Mouse (Mus musculus) 3134 (cell line): ENCODE results near the gene Snx32.

Experiments
- DNase-seq: peaks from one replicate; pipeline ENCODE4 v3.0.0-alpha.2; 2011; ENCODE audit warnings: low spot score; ENCODE audit not compliant: insufficient read length; ENCODE audit errors: extremely low read depth

Gene Snx32

DNA sequence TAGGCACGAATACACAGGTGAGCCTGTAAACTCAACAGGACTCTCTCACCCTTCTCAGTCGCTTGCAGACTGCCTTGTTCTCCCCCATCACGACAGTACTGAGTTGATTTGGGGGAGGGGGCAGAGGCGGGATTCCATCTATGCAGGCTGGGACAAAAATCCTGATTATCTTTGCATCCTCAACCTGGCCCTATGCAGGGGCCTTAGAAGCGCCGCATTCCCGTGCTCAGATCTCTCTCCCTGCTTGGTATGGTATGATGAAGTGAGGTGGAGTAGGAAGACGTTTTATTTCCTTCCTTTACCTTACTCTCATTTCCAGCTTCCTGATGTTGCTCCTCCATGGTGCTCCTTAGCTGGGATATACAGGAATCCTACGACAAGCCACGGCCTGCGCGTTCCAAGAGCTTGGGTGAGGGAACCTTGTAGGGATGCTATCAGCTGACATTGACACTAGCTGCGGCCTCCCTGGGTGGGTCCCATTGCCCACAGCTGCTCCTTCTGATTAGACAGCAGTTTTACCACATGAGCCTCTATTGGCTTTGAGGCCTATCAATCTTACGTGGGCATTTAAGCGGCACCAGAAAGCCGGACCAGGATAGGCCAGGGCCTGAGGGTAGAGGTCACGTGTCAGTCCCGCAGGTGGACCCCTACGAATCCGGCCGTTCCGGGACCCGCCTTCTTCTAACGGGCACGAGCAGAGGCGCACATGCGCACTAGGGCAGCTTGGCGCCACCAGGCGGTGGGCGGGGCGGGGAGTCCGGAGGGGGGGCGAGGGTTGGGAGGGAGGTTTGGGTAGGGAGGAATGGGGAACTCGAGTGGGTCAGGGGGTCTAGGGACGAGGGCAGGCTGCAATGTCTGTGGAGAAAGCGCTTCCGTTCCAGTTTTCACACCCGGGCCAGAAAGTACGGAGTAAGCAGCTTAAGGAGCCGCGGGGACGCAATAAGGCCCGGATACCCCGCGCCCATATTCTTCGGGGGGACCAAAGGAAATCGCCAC lies at the start of gene Snx32:
Gene Snx32 (minus strand): TSS at position 508 of the 996 bp plus-strand sequence.
- peak; percentile 90 for DNase-seq

GRCm38 (mm10) chr19:5559631-5560456 lies 49.5 kb upstream of the Snx32 start:
- no peak for DNase-seq

GRCm38 (mm10) chr19:5559229-5559628 lies 48.9 kb upstream of the Snx32 start:
- no peak for DNase-seq

DNA sequence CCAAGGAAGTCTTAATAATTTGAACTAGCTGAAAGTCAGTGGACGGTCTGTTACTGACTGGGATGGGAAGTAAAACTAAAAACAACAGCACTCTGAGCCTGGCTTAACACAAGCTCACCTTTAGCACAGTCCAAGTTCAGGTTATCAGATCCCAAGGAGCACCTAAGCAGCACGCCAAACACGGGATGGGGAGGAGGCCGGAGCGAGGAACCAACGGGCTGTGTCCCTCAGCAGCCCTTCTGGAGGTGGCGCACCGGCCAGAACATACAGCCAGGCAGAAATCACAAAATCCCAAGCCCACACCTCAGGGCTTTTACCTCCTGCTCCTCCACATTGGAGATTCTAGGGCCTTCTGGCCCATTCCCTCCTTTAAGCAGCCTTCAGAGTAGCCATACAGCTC lies 48.4 kb upstream of the Snx32 start:
- no peak for DNase-seq

DNA sequence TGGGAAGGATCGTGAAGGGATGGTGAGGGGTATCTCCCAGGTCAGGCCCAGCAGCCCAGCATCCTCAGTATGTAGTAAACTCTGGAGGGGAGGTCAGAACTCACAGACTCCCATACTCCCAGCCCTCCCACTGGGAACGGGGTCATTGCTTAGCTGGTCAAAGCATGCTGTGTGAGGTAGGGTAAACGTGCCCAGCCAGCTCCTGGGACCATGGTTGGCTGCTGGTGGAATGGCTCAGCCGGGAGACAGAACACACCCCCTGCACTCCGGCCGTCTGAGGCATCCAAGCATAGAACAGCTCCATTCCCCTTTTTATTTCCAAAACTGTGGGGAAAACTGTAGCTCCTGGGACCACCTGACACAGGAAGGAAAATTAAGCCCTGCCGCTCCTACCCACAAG lies 47.8 kb upstream of the Snx32 start:
- no peak for DNase-seq

DNA sequence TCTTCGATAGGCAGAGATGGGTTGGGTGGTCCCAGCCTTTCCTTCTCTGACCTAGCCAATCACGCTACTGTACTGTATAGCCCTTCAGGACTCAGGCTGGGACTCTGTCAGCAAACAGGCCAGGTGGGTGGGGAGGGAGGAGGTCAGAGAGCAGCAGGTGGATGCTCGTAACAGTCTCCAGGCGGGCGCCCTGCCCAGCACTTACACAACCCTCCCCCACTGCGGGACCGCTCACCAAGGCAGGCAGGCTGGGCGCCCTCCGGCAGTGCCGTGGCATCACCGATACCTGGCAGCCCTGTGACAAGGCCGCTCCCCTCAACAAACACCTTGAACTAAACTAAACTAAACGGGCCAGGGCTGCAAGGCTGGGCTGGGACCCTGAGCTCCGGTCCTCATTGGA lies 43.9 kb upstream of the Snx32 start:
- no peak for DNase-seq

DNA sequence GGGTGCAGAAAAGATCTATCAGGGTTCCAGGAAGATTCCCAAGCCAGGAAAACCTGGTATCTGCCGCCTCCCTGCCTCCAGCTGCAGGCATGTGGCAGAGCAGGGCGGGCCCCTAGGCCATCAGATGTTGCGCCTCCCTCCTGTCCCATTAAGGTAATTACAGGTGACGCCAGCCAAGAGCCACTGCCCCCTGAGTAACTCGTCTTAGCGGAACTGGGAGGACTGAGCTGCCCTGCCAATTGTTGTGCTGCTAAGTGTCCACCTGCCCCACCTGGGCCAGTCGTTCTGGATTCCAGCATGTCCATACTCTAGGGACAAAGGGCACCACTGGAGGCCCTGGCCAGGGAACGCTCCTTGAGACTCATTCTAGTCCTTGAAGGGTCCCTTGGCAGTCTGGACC lies 43.5 kb upstream of the Snx32 start:
- DNase-seq, result no peak

DNA sequence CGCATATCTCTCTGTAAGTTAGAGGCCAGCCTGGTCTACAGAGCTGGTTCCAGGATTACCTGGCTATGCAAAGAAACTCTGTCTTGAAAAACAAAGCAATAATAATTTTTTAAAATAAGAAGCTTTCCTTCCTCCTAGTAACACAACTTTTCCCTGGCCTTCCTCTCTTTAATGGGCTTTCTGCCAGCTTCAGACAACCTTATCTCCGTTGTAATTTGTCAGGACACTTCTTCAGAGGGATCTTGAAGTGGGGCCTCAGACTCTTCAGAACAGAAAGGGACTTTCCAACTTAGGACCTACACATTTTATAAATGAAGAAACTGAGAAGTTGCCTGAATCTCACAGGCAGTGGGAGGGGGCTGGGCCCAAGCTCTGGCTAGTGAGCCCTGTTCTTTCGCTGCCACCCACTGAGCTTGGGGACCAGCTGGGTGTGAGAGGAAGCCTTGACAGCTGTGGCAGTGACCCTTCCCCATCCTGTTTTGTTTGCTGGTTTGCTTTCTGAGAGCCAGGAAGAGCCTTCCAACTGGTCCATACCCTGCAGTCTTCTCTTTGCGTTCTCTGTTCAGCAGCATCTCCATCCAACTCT lies 37.2 kb upstream of the Snx32 start:
- DNase-seq, result no peak

DNA sequence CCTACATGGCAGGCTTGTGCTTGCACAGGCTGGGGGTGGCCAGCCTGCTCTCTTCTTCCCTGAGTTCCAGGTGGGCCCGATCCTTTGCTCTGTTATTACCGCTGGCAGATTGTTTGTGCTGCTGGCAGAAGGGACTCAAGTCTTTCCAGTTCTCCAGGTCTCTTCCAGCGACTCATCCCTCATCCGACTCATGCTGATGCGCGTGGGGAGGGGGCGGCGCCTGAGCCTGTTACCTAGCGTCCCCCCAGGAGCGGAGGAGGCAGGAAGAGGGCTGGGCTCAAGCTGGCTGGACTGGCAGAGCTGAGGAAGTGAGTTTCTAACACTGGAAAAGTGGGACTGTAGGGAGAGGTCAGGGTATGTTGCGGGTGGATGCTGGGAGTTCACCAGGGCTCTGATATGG lies 33.7 kb upstream of the Snx32 start:
- DNase-seq, result peak; percentile 41

- no peak for DNase-seq
Measured at GRCm38 (mm10) chr19:5543362-5543761, 33.0 kb upstream of the Snx32 start.

GRCm38 (mm10) chr19:5538786-5539185 lies 28.4 kb upstream of the Snx32 start:
- DNase-seq, result no peak

GRCm38 (mm10) chr19:5532520-5532919 lies 22.2 kb upstream of the Snx32 start:
- no peak for DNase-seq

GRCm38 (mm10) chr19:5530138-5530524 lies 19.8 kb upstream of the Snx32 start:
- DNase-seq, result no peak

DNA sequence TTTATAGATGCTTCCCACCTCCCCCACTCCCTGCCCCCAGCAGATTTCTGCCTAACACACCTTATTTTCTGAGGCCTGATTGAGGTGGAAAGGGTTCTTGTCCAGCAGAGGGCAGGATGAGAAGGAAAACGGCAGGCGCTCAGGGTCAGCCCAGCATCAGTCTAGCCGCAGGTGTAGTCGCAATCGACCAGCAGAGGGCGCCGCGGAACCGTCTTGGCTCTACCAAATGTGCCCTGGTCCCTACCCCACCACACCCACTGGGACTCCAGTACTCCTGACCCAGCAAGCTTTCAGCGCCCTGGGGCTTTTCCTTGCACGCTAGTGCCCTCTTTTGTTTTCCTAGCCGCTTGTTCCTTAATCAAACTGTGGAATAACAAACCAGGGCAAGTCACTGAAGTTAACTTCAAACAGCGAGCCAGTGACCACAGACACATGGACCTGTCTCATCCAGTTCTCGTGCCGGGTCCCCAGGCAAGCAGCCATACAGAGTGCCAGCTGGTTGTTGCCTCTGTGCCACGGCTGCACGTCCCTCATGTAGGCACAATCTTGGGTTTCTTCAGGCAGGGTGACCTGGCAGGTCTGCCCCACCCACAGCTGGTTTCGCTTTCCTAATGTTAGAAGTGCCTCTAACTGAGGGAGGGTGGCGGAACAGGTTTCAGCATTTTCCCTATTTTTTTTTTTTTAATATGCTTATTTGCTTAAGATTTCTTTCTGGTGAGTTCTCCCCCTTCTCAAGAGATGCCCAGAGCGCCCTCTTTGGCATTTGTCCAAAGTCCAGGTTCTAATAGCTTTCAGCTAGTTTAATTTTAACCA lies 19.2 kb upstream of the Snx32 start:
- DNase-seq, result peak; percentile 92

GRCm38 (mm10) chr19:5525204-5525603 lies 14.9 kb upstream of the Snx32 start:
- no peak for DNase-seq

DNA sequence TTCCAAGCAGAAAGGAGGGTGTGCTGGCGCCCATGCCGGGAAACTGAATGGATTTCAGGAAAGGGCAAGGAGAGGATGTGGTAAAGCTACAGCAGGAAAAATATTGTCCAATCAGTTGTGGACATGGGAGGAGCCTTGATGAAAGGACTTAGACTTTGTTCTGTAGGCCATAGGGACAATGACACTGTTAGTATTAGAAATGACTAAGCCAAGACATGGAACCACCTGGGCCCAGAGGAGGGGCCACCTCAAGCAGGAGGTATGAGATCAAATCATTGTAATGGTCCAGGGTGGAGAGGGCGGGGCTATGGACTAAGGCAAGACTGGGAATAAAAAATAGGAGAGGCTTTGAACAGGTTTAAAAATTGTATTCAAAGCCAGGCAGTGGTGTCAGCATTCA lies 8.4 kb upstream of the Snx32 start:
- DNase-seq, result no peak

DNA sequence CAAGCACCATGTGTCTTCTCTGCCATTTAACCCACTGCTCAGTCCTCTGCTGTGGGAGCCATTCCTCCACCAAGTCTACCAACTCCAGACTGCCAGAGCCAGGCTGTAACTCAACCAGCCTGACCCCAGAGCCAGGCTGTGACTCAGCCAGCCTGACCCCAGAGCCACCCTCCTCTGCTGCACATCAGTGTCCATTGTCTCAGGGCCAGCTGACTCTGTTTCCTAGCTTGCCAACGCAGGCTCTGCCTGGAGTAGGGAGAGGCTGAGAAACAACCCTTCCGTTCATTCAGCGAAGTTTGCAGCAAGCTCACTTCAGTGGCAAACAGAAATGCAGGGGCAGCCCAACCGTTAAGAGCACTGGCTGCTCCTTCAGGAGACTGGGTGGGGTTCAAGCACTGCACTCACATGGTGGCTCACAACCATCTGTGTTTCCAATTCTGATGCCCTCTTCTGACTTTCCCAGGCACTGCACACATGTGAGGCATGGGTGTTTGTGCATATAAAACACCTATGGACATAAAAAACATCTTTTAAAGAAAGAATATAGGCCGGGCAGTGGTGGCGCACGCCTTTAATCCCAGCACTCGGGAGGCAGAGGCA lies 6.7 kb upstream of the Snx32 start:
- DNase-seq, result peak; percentile 47

DNA sequence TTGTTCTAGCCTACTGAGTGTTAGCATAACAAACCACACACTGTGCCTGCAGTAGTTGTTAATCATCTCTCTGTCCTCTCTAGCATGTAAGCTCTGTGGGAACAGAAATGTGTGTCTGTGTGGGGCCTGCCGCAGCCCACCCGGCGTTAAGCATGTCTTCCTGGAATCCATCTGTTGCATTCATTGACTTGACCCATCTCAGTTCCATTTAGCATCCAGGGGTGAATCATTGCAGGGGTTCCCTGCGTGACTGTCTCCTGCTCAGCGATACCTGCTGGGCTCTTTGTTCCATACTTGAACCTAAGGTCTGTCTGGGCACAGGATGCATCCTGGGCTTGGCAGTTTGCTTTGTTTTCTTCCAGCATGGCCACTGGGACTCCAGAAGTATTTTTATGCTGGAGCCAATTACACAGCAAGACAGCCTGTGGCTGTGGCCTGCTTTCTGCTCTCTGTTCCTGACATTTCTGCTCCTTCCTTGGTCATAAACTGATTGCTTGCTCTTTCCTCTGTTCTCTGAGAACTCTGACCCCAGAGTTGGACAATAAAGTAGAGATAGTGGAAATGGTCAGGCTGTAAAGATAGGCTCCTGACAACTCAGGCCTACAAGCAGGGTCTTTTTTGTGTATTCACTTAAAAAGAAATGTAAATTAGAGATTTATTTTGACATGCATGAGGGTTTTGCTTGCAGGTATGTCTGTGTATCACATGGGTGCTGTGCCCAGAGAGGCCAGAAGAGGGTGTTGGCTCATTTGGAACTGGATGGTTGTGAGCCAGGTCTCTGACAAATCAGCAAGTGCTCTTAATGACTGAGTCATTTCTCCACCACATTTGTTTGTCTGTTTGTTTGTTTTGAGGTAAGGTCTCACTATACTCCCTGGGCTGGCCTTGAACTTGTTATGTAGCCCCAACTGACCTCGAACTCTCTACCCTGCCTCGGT lies 5.8 kb upstream of the Snx32 start:
- no peak for DNase-seq

- DNase-seq, result no peak
Measured at GRCm38 (mm10) chr19:5513005-5513349, 2.6 kb upstream of the Snx32 start.
